Mouse (Mus musculus) neural tube, embryonic 14.5 days (tissue): ENCODE measurements around the gene Abcb10. TPM values are rescaled to one million over a fixed set of nuclear protein-coding genes. Genes with fewer than 3 reads are reported as not detected.
"Not testable (repeated sequence)": the region's sequence is repeated elsewhere in the genome, so short reads cannot be mapped to it uniquely, and the experiment has no call there.

Source experiments
- ATAC-seq: fragments of 200-750 bp; cut with Nextera tagmentation; 2 replicates; pipeline ENCODE4 v1.8.0; 2017; ENCODE audit warnings: low read depth, mild to moderate bottlenecking, moderate TSS enrichment, moderate library complexity
- H3K27ac ChIP-seq: fragments of 300-500 bp; sonication (generic); 2 replicates; pipeline ENCODE4 v1.5.1; 2014; ENCODE audit warnings: low read depth, mild to moderate bottlenecking, control low read depth, low read length, moderate library complexity, mixed read lengths
- H3K27me3 ChIP-seq: fragments of 300-500 bp; sonication (generic); 2 replicates; pipeline ENCODE4 v1.6.1; 2014; ENCODE audit warnings: low read length; ENCODE audit not compliant: control insufficient read depth, insufficient read depth
- H3K36me3 ChIP-seq: fragments of 300-500 bp; sonication (generic); 2 replicates; pipeline ENCODE4 v1.6.1; 2014; ENCODE audit warnings: low read length, mixed read lengths; ENCODE audit not compliant: control insufficient read depth, insufficient read depth
- H3K4me1 ChIP-seq: fragments of 300-500 bp; sonication (generic); 2 replicates; pipeline ENCODE4 v1.6.1; 2014; ENCODE audit warnings: low read length; ENCODE audit not compliant: control insufficient read depth, insufficient read depth
- H3K4me2 ChIP-seq: fragments of 300-500 bp; sonication (generic); 2 replicates; pipeline ENCODE4 v1.6.1; 2014; ENCODE audit warnings: mild to moderate bottlenecking, low read depth, low read length, control low read depth
- H3K4me3 ChIP-seq: fragments of 300-500 bp; sonication (generic); 2 replicates; pipeline ENCODE4 v1.5.1; 2014; ENCODE audit warnings: low read depth, low read length, control low read depth, mixed read lengths
- H3K9ac ChIP-seq: fragments of 300-500 bp; sonication (generic); replicated peaks from 2 replicates; pipeline ENCODE4 v1.6.1; 2014; ENCODE audit warnings: low read depth, mild to moderate bottlenecking, control low read depth, low read length, mixed read lengths
- H3K9me3 ChIP-seq: fragments of 300-500 bp; sonication (generic); 2 replicates; pipeline ENCODE4 v1.6.1; 2016; ENCODE audit warnings: low read length; ENCODE audit not compliant: control insufficient read depth
- WGBS: fragments of 180-500 bp; shearing (Covaris S2); extraction: QIAGEN DNeasy Blood & Tissue Kit; methylation state at CpG from one replicate; pipeline ENCODE4 v1.1.7; 2014; 5-methylcytosine and 5-hydroxymethylcytosine counted together
- polyA plus RNA-seq: library from polyadenylated mRNA; unstranded; fragments of >200 nt; fragmentation: Nextera tagmentation; extraction: Ambion mirVana; gene quantifications from 2 replicates; pipeline ENCODE4 v1.2.1, GENCODE M21; 2014

Gene Abcb10
- polyA plus RNA-seq, 1 experiment from 2014 or later, result 18.9 TPM

GRCm38 (mm10) chr8:123966896-123967295 lies 16.0 kb downstream of the Abcb10 start:
- Histone ChIP-seq H3K27me3 (no peaks in the 10 kb centered on the region), H3K9ac (no peak overlapping the region), H3K36me3 (peaks cover 19% of the 10 kb centered on the region), H3K27ac (no peak overlapping the region), H3K4me2 (no peak overlapping the region), H3K4me3 (no peak overlapping the region), H3K9me3 (no peaks in the 10 kb centered on the region), H3K4me1 (no peaks in the 10 kb centered on the region)
- ATAC-seq, result no peak
- 81% methylated on average over 2 of the region's 2 CpGs for WGBS

DNA sequence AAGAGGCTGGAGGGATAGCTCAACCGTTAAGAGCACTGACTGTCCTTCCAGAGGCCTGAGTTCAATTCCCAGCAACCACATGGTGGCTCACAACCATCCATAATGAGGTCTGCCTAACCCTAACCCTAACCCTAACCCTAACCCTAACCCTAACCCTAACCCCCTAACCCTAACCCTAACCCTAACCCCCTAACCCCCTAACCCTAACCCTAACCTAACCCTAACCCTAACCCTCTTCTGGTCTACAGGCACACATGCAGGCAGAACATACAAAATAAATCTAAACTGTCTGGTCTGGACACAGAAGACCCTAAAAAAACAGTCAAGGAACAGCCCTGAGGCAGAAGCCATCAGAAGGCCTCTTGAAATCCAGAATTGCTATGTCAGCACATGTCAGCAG lies 21.6 kb downstream of the Abcb10 start:
- Histone ChIP-seq H3K4me3 (no peak overlapping the region), H3K27me3 (no peaks in the 10 kb centered on the region), H3K4me2 (no peak overlapping the region), H3K9ac (no peak overlapping the region), H3K9me3 (no peaks in the 10 kb centered on the region), H3K27ac (no peak overlapping the region), H3K36me3 (peaks cover 32% of the 10 kb centered on the region), H3K4me1 (no peaks in the 10 kb centered on the region)
- ATAC-seq, result no peak
- WGBS, result 58% methylated on average over 1 of the region's 1 CpGs

DNA sequence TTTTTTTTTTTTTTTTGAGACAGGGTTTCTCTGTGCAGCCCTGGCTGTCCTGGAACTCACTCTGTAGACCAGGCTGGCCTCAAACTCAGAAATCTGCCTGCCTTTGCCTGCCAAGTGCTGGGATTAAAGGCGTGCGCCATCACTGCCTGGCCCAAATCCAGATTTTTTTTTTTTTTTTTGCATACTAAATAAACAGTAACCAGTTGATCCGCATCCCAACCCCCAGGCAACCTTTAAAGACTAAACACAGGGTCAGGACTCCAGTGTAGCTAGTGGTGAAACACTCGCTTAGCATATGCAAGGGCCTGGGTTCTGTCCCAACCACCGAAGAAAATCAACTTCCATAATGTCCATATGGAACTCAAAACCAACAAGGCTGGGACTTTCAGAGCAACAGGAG lies 22.4 kb downstream of the Abcb10 start:
- H3K27ac ChIP-seq, H3K9me3 ChIP-seq, H3K4me2 ChIP-seq, ATAC-seq, H3K4me1 ChIP-seq, H3K9ac ChIP-seq, H3K4me3 ChIP-seq, H3K27me3 ChIP-seq: not testable (repeated sequence)
- 86% methylated on average over 5 of the region's 5 CpGs for WGBS
- peaks cover 28% of the 10 kb centered on the region for H3K36me3 ChIP-seq

- Histone ChIP-seq H3K27ac (no peak overlapping the region), H3K4me3 (no peak overlapping the region), H3K9me3 (no peaks in the 10 kb centered on the region), H3K9ac (no peak overlapping the region), H3K36me3 (peaks cover 31% of the 10 kb centered on the region), H3K4me1 (no peaks in the 10 kb centered on the region), H3K4me2 (no peak overlapping the region), H3K27me3 (no peaks in the 10 kb centered on the region)
- ATAC-seq, result no peak
- WGBS, result 94% methylated on average over 9 of the region's 9 CpGs
Measured at GRCm38 (mm10) chr8:123960056-123960455, 22.9 kb downstream of the Abcb10 start.

DNA sequence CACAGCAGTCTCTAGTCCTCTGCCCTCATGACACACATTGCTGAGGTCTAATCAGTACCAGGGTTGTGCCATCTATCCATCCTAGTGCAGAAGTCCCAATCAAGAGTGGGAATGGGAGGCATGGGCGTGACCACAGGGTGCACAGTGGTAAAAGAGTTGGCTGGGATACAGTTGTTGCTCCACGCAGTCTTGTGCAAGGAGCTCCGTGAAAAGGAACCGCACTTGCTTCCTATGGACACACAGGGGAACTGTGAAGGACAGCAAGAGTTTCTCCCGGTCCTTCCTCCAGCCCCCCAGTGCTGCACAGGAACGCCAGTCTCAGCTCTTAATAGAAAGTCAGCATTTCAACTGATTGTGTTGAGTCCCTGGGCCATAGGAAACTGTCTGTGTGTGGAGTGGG lies 23.4 kb downstream of the Abcb10 start:
- no peaks in the 10 kb centered on the region for H3K9me3 ChIP-seq
- ATAC-seq, result no peak
- no peak overlapping the region for H3K9ac ChIP-seq
- H3K27ac ChIP-seq, result no peak overlapping the region
- peaks cover 30% of the 10 kb centered on the region for H3K36me3 ChIP-seq
- H3K4me1 ChIP-seq, result no peaks in the 10 kb centered on the region
- no peak overlapping the region for H3K4me3 ChIP-seq
- no peaks in the 10 kb centered on the region for H3K27me3 ChIP-seq
- WGBS, result 93% methylated on average over 6 of the region's 6 CpGs
- H3K4me2 ChIP-seq, result no peak overlapping the region

- ATAC-seq, result no peak
- 80% methylated on average over 17 of the region's 17 CpGs for WGBS
- Histone ChIP-seq H3K27me3 (no peaks in the 10 kb centered on the region), H3K4me3 (no peak overlapping the region), H3K9ac (no peak overlapping the region), H3K4me1 (no peaks in the 10 kb centered on the region), H3K4me2 (no peak overlapping the region), H3K9me3 (no peaks in the 10 kb centered on the region), H3K36me3 (peaks cover 35% of the 10 kb centered on the region), H3K27ac (no peak overlapping the region)
Measured at GRCm38 (mm10) chr8:123958130-123958529, 24.8 kb downstream of the Abcb10 start.

DNA sequence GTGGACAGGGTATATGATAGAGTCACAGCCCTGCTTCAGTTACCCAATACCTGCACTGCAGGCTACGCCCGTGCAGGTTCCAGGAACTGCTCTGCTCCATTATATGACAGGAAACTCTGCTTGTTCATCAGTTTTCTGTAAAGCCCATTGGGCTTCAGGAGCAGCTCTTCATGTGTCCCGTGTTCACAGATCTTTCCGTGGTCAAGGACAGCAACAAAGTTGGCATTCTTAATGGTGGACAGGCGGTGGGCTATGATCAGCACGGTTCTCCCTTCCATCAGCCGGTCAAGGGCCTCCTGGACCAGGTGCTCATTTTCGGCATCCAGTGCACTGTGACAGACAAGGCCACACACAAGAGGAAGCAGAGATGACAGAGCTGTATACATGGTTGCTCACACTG lies 28.7 kb downstream of the Abcb10 start:
- 92% methylated on average over 8 of the region's 8 CpGs for WGBS
- Histone ChIP-seq H3K9ac (no peak overlapping the region), H3K4me3 (no peak overlapping the region), H3K27ac (no peak overlapping the region), H3K4me1 (no peaks in the 10 kb centered on the region), H3K27me3 (no peaks in the 10 kb centered on the region), H3K9me3 (no peaks in the 10 kb centered on the region), H3K36me3 (peaks cover 26% of the 10 kb centered on the region; the same call in 1 of the 2 replicates), H3K4me2 (no peak overlapping the region)
- no peak for ATAC-seq

GRCm38 (mm10) chr8:123953686-123954085 lies 29.2 kb downstream of the Abcb10 start:
- peaks cover 22% of the 10 kb centered on the region; the same call in 1 of the 2 replicates for H3K36me3 ChIP-seq
- no peaks in the 10 kb centered on the region for H3K27me3 ChIP-seq
- no peak overlapping the region for H3K9ac ChIP-seq
- no peak overlapping the region for H3K4me2 ChIP-seq
- WGBS, result 86% methylated on average over 8 of the region's 8 CpGs
- H3K4me3 ChIP-seq, result no peak overlapping the region
- no peaks in the 10 kb centered on the region for H3K9me3 ChIP-seq
- no peak for ATAC-seq
- no peak overlapping the region for H3K27ac ChIP-seq
- no peaks in the 10 kb centered on the region for H3K4me1 ChIP-seq

- H3K4me3 ChIP-seq, result peak overlapping the region; percentile 95
- WGBS, result 32% methylated on average over 10 of the region's 10 CpGs
- H3K4me1 ChIP-seq, result peaks cover 6% of the 10 kb centered on the region; the same call in 1 of the 2 replicates
- ATAC-seq, result no peak
- H3K4me2 ChIP-seq, result peak overlapping the region; percentile 67
- no peaks in the 10 kb centered on the region for H3K27me3 ChIP-seq
- no peaks in the 10 kb centered on the region for H3K9me3 ChIP-seq
- H3K27ac ChIP-seq, result no peak overlapping the region
- H3K9ac ChIP-seq, result no peak overlapping the region; the same call in 1 of the 2 replicates
- peaks cover 19% of the 10 kb centered on the region; the same call in 1 of the 2 replicates for H3K36me3 ChIP-seq
Measured at GRCm38 (mm10) chr8:123950077-123950802, 32.7 kb downstream of the Abcb10 start.
